8 mouse cellular contexts compared by ENCODE assay signal in the genomic region with DNA sequence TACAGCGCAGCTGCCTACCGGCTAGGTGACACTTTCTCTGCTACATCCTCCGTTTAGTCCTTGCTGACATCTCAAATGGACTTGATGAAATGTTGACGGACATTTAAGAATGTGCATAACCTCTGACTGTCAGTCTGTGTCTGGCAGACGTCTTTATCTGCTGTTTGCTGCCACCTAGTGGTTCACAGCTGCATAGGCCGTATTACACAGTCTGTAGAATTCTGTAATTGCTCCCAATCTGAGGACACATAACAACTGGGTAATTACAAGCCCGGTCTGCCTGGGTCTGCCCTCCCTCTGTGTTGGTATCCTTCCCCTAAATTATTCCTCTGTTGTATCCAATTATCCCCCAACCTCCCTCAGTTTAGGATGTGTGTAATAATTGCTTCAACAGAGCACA. TPM values are rescaled to one million over a fixed set of nuclear protein-coding genes. Genes with fewer than 3 reads are reported as not detected.
A peak's percentile ranks its signal among the peaks of the same experiment; 100 is the strongest.
DNase-seq lines count a peak whose midpoint lies in the region; ATAC-seq and TF ChIP-seq lines count a peak whose summit lies in the region.

No protein-coding gene starts in this region.

- WGBS in forebrain, postnatal 0 days = 6% methylated on average over 7 of the region's 7 CpGs
- WGBS in midbrain, embryonic 12.5 days = 12% methylated on average over 7 of the region's 7 CpGs
- 11% methylated on average over 7 of the region's 7 CpGs for WGBS in small intestine, adult 2 months

- TF ChIP-seq POLR2A in small intestine, adult 2 months (IDR thresholded peaks at IDR 0.05; ENCODE audit: low read depth, low read length) = no peak

- no peak overlapping the region for H3K27ac ChIP-seq in forebrain, postnatal 0 days (ENCODE audit: low read depth, low read length)
- no peak overlapping the region for H3K27ac ChIP-seq in midbrain, embryonic 12.5 days (replicated peaks)
- no peak overlapping the region for H3K27ac ChIP-seq in small intestine, adult 2 months (ENCODE audit: insufficient read depth, low read depth, low read length)

- no peak overlapping the region for H3K9ac ChIP-seq in forebrain, postnatal 0 days
- H3K9ac ChIP-seq in midbrain, embryonic 12.5 days (replicated peaks) = no peak overlapping the region

- no peak overlapping the region for H3K4me3 ChIP-seq in forebrain, postnatal 0 days (ENCODE audit: low read depth, low read length)
- no peak overlapping the region for H3K4me3 ChIP-seq in midbrain, embryonic 12.5 days
- H3K4me3 ChIP-seq in small intestine, adult 2 months (ENCODE audit: low read depth, low read length) = no peak overlapping the region

- H3K9me3 ChIP-seq in forebrain, postnatal 0 days (ENCODE audit: low read length) = no peaks in the 10 kb centered on the region
- no peaks in the 10 kb centered on the region for H3K9me3 ChIP-seq in midbrain, embryonic 12.5 days

- no peaks in the 10 kb centered on the region; the same call in 1 of the 2 replicates for H3K27me3 ChIP-seq in forebrain, postnatal 0 days (ENCODE audit: insufficient read depth, low read length)
- peaks cover 3% of the 10 kb centered on the region; the same call in 1 of the 2 replicates for H3K27me3 ChIP-seq in midbrain, embryonic 12.5 days
- H3K27me3 ChIP-seq in small intestine, adult 2 months (ENCODE audit: control insufficient read depth, insufficient read depth, low read length) = no peaks in the 10 kb centered on the region

- H3K4me2 ChIP-seq in forebrain, postnatal 0 days (ENCODE audit: low read depth) = no peak overlapping the region
- no peak overlapping the region for H3K4me2 ChIP-seq in midbrain, embryonic 12.5 days (replicated peaks)

- H3K36me3 ChIP-seq in forebrain, postnatal 0 days (ENCODE audit: insufficient read depth) = no peaks in the 10 kb centered on the region
- H3K36me3 ChIP-seq in midbrain, embryonic 12.5 days = no peaks in the 10 kb centered on the region
- H3K36me3 ChIP-seq in small intestine, adult 2 months (ENCODE audit: control insufficient read depth, insufficient read depth, low read length) = no peaks in the 10 kb centered on the region

- TF ChIP-seq CTCF in forebrain, postnatal 0 days (IDR thresholded peaks at IDR 0.05; ENCODE audit: low read depth) = peak; percentile 96
- TF ChIP-seq CTCF in small intestine, adult 2 months (IDR thresholded peaks at IDR 0.05; ENCODE audit: extremely low read depth, insufficient read length, insufficient replicate concordance, low read depth, low read length) = peak; percentile 39; the same call in 1 of the 2 replicates

- intact Hi-C loops in heart, postnatal 25 days (cut with DNase I) = no loop called here

- H3K4me1 ChIP-seq in forebrain, postnatal 0 days (ENCODE audit: insufficient read depth) = no peaks in the 10 kb centered on the region
- no peaks in the 10 kb centered on the region for H3K4me1 ChIP-seq in midbrain, embryonic 12.5 days
- no peaks in the 10 kb centered on the region for H3K4me1 ChIP-seq in small intestine, adult 2 months (ENCODE audit: control insufficient read depth, insufficient read depth, insufficient read length, low read length)

- peak; percentile 88 for ATAC-seq in forebrain, postnatal 0 days
- ATAC-seq in midbrain, embryonic 12.5 days (ENCODE audit: low FRiP score, low read depth) = peak; percentile 54

- peak; percentile 45 to 79 for DNase-seq in heart, adult 18-20 months
- DNase-seq in heart, postnatal 25 days (ENCODE audit: low spot score) = no peak
- DNase-seq in cerebellum, adult 18-20 months = peak; percentile 80 to 83
- DNase-seq in forebrain, postnatal 0 days = peak; percentile 84
- peak; percentile 47 for DNase-seq in hindlimb bud, embryonic 11.5 days (ENCODE audit: extremely low spot score, low read depth, low spot score)
- DNase-seq in layer of hippocampus, postnatal 36 days = peak; percentile 56 to 60

RNA-seq across cellular contexts. Expression of a gene that starts 31.0 kb away (rescaled TPM):
- not detected for total RNA-seq in heart, adult 18-20 months (2021)
- total RNA-seq in heart, postnatal 25 days (2021) = not detected
- not detected in 2 replicates for total RNA-seq in forebrain, postnatal 0 days (2014; rRNA removed)
- not detected in 2 replicates for polyA plus RNA-seq in forebrain, postnatal 0 days (2015; fragmentation: Nextera tagmentation; extraction: Ambion mirVana)
- not detected for total RNA-seq in layer of hippocampus, postnatal 36 days (2021)
- polyA plus RNA-seq in midbrain, embryonic 12.5 days (2016; fragmentation: Nextera tagmentation; extraction: Ambion mirVana) = not detected in 2 replicates
- polyA plus RNA-seq in small intestine, adult 2 months (2012; rRNA removed) = not detected in 2 replicates
